Mouse (Mus musculus) T-cell, adult 2 months (primary cell): Measurements from ENCODE around the gene Ano3.

Experiments used
- DNase-seq: peaks from one replicate; pipeline ENCODE4 v3.0.0; 2022; ENCODE audit warnings: low spot score

Ano3 gene

DNA sequence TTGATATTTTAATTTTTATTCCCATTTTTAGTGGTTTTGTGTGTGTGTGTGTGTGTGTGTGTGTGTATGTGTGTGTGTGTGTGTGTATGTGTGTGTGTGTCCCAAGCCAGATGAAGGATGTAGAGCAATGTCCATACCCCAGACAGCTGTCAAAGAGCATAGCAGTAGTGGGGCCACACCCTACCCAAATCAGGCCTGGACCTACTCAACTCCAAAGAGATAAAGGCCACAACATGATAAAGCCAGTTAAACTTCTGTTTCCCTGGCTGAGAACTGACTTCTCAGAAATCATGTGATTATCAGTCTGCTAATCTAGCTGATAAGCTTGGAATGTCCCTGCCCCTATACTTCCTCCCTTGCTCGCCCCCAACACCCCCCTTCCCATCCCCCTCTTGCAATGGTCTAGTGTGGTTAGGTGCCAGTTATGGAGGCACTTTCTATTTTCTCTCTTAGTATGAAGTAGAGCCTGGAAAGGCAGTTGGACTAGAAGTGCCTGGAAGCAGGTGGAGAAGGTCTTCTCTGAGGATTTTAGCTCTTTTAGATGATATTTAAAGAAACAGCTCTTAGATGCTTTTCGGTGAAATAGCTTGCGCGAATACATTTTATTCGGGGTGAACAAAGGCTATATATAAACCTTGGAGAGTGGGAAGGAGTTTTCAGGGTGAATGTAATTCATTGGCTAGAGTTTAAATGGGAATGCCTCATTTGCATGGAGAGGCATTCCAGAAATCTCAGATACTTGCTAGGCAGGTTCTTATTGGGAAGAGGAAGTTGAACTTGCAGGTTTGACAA lies 144.2 kb downstream of the Ano3 start:
- DNase-seq = no peak

DNA sequence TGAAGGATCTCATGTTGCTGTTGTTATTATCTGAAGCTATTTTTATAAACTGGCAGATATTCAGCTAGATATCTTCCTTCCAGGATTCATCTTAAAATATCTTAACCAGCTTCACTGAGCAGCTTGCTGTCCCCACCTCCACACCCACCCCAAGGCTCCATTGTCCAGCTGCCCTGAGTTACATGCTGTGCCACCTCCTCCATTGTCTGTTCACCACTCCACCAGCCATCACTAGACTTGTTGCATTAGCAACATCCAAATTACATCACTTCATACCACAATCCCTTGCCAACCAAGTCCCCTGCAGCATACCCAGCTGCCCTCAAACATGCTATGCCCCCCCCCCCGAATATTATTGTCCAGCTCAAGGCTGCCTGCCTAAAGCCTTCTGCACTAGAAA lies 154.8 kb downstream of the Ano3 start:
- DNase-seq = no peak

DNA sequence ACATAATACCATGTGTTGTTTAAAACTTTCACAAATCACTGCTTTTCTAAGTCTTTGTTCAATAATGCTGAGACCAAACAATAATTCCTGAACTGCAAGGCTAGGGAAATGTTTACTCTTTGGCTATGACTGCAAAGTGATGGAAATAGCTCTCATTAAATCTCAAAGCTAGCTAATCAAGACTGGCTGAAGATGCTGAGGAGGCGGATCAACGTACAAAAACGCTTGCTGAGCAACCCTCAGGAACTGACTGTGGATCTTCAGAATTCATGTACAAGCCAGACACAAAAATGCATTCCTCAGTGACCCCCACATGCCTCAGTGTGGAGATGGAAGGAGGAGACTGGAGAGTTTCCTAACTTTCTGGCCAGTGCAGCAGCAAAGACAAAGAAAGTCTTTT lies 155.3 kb downstream of the Ano3 start:
- no peak for DNase-seq

DNA sequence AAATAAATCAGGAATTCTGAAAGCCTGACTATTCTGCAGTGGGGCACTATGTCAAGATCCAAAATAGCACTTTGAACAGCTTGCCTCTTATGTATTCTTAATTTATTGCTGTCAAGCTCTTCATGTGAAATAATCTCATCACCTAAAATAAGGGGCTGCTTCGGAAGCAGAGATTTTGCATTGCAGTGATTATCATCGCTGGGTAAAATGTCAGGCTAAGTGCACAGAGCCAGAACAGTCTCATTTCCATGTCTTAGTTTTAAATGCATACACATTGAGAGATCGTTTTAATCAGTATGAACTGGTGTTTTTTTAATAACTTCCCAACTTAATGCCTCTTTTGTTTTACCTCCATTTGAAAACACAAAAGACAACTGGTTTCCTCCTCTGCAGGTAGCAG lies 163.3 kb downstream of the Ano3 start:
- no peak for DNase-seq

DNA sequence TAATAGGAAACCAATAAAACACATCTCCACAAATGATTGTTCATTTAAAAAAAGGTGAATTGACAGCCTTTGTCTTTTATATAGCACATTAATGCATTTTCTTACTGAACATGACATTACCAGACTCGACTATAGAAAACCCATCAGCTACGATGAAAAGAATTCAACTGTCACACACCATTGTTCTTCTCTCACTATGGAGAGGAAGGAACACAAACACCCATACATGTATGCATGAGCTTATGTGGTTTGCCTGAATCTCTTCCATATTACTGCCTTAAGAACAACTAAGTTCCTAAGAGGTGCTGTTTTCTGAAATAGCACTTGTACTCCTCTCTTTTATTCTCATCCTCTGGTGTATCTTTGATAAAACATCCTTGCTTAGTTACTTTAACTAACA lies 191.3 kb downstream of the Ano3 start:
- no peak for DNase-seq

DNA sequence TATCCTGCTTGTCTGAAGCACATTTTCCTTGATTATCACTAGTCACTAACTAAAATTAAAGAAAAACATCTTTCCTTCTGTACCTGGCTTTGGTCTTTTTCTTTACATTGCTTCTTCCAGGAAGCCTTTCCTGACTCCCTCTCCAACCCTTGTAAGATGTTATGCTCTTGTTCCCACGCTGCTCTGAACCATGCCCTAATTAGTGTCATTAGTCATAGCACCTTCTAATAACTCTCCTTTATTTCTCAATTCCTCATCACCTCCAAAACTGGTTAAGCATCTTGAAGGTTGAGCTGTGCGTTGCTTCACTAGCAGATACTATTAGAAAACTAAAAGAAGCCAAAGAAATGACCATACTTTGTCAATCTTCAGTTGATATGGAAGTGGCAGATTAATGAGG lies 193.2 kb downstream of the Ano3 start:
- no peak for DNase-seq

DNA sequence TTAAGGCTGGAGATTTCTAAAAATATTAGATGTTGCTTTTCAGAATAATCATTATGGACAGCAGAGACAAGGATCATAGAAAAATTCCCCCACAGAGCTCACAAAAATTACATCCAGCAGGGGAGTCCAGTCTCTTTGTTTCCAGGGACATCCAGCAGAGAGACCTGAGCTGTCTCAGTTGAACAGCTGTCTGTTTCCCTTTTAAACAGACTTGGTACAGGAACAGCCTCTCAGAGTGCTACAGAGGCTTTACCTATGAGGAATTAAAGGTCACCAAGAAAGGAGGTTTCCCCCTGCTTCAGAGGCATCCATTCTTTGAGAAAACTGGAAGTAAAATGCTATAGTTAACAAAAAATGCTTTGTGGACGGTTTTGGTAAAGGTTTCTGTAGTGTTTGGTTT lies 210.2 kb downstream of the Ano3 start:
- DNase-seq = no peak

DNA sequence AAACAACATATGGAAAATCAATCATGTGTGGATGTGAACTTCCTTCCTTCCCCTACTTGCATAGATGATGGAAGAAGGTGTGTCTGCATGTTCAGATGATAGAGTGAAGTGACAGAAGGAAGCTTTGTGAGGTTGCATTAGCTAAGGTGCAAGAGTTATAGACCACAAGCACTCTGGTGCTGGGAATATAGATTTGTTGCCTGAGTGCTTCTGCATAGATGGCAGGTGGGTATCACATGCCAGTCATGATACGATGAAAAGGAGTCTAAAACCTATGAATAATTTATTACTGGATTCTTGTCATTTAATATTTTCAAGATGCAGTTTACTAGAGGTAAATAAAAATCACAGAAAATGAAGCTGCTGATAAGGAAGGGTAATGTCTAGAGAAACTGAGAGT lies 210.9 kb downstream of the Ano3 start:
- no peak for DNase-seq

DNA sequence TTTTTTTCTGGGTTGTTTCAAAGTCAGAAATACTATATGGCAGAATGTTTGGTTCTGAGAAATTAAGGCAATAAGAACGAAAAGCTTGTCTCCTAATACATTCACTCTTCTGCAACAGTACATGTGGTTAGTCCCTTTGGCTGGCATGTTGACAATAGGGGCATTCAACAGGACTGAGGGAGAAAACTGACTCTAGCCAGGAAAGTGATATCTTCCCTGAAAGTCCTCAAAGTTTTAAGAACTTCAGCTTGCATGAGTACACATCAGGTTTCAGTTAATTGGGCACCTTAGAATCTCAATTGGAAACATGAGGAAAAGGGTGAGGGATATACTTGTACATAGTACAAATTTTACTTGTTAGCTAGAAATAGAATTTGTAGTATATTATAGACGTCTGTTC lies 212.7 kb downstream of the Ano3 start:
- DNase-seq = no peak

DNA sequence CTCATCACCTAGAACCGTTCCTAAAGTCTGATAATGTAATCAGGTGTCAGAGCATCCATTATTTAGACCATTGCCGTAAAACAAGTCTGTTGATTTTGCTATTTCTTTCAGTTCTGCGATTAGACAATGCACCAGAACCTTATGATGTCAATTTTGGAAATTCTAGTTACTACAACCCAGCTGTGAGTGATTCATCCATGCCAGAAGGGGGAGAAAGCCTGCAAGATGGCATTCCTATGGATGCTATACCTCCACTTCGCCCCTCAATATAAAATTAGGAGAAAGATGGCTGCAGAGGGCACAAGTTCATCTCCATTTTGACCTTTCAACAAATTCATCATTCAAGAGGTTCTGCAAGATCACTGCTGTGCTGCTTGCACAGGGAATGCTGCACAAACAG lies 213.5 kb downstream of the Ano3 start:
- DNase-seq = no peak

DNA sequence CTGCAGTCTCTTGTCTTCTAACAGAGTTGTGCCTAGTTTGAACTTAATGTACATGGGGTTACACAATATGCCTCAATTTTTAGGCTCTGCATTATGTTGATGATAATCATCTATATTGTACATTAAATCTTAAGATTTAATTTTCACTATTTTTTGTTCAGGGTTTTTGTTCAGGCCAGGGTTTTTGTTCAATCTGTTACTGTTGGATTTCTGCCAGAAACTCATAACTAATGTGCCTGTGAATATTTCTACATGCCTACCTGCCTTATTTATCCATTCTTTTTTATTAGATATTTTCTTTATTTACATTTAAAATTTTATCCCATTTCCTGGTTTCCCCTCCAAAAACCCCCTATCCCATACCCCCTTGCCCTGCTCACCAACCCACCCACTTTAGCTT lies 224.6 kb downstream of the Ano3 start:
- DNase-seq = no peak

DNA sequence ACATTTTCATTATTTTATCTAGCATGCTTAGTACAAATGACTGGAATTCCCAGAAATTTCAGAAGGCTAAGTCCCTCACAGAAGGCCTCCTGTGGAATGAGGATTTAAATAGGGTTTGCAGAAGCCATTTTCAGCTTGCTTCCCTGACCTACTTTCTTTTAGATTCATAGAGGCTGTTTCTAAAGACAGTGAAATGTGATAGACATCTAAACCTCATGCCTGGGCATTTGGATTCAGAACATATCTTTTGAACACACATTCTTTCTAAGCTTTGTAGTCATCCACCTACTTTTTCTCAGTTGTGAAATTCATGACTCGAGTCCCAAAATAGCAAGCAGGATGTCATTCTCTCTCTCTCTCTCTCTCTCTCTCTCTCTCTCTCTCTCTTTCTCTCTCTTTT lies 228.5 kb downstream of the Ano3 start:
- DNase-seq = no peak

DNA sequence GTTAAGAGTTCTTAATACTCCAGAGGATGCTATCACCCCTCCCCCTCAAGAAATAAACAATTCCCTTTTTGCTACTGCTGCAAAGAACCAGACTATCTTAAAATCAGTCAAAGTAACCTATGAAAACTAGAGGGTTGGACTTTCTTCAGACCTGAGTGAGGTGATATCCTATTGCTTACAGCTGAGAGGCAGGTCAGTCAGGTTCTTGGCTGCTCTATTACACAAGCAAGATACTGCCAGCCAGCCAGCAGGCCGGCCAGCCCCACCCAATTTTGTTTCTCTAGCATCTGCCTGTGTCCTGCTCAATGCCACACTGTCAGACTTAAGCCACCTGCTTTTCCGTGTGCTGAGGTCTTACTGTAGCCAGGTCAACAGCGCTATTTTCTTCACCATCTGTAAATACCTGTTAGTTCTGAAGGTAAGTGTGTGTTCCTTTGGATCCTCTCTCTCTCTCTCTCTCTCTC lies 229.4 kb downstream of the Ano3 start, which contains the start of gene Muc15:
TSS of gene Muc15 (plus strand) at position 51 of the 464 bp plus-strand sequence.
- no peak for DNase-seq

DNA sequence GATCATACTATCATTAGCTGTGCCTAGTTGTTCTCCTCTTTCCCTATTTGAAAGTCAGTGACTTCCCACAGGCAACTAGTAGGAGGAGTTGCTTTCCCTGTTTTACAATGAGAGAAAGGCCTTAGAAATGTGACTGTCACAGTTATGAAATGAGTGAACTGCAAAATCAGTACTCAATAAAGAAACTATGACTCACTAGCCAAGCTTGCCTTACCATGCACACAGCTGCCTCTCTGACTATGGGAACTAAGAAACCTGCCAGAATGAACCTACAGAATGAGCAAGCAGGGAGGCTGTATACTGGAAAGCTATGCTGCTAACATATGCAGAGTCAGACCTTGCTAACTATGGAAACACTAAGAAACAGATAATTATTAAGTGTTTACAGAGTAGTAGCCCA lies 231.7 kb downstream of the Ano3 start:
- DNase-seq = no peak

DNA sequence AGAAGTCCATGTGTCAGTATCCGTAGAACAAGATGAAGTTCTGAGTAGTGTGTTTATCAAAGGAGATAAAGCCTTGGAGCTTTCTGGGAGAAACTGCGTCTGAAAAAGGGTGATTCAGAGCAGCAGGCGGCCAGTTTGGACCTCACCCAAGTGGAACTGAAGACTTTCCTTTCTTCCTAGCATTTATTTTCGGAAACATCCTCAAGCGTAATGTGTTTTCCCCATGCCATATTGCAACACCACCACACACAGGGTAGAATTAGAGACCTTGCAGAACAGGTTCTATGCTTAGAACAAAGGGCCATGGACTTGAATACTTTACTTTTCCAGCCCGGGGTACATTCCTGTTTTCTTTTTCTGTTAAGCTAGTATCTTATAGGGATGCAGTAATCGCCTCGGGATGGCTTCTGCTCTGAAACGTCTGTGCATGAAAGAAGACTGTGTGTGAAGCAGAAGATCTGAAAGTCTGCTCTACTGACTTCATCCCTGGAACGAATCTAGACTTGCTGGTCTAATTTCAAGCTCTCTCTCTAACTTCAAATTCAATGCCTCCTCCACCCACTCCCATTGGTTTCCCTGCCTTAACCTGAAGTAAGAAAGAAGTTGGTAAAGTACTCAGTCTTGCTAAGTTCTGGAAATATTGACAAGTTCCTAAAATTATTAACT lies 240.5 kb downstream of the Ano3 start:
- DNase-seq = no peak

DNA sequence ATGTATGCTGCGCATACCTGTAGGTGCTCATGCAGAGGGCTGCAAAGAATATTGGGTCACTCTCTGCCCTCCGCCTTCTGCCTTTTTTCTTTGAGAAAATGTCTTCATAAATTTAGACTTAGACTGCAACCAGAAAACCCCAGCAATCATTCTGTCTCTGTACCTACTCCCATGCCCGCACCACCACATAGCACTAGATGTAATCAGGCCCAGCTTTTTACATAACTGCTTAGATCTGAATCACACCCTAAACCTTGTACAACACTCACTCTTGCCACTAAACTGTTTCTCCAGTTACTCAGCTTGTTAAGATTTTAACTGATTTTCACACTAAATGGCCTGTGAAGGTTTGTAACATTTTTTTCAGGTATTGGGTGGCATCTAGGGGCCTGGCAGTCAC lies 241.3 kb downstream of the Ano3 start:
- no peak for DNase-seq

DNA sequence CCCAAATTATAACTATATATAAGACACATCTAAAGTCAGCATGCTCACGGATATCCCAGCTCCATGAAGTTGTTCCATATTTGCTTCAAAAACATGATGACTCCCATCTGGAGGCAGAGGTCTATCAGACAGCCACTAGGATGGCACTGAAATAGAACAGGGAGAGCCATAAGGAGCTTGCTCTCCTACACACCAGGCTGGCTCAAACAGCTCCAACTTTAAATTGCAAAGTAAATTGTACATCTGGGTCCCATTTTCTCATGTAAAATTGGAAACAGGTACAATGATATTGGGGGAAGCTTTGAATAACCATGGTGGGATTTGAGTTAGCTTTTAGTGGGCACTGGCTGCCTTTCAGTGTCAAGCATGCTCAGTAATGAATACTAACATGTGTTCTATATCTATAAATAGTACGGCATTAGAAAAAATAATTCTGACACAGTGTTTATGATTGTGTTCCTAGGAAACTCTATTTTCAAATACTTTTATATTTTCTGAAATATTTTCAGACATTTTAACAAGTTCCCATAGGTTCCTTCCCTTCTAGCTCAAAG lies 279.6 kb downstream of the Ano3 start:
- DNase-seq = no peak

DNA sequence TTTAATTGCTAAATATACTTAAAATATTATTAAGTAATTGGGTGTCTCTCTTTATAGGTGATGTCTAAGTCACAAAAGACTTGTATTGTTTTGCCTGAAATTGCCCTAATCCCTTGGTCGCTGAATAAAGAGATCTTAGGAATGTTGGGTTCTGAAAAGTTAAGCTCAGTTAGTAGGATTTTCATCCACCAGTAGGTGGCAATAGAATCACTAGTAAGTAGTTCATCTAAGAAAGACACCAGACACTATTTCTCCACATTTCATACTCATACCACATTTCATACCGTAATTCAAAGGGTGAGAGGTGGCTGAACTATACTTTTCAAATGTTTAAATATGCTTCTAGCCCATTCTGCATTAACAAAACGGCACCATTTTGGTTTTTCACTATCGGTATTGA lies 287.4 kb downstream of the Ano3 start:
- DNase-seq = no peak

DNA sequence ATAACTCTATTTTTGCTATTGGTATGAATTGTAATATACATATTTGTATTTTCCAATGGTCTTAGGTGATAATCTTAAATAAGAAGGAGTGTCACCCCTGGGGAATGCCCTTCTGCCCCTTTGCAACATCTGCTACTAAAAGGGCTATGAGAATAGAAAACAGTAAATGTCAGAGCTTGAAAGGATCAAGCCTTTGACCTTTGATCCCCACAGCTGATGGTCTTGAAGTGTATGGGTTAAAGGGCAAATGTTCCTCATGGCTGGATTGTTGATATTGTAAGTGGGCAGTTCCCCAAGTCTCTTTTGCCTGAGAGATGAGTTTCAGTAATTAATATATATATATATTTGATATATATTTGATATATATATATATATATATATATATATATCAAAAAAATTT lies 305.9 kb downstream of the Ano3 start:
- no peak for DNase-seq

DNA sequence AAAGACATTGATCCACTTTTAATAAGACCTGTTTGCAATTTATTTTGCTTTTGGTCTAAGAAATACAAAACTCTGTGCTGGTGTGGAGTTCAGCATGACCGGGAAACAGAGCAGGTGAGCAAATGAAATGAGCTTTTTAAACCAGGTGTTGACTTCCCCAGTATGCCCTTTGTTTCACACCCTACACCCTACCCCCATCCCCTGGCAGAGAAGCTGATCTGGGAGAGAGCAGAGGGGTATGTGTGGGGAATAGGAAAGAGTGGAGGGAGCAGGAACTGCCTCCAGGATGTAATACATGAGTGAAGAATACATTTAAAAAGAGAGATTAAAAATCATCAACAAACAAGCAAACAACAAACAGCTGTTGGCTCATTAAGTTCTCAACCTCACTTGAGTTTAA lies 306.4 kb downstream of the Ano3 start:
- DNase-seq = no peak
